Mouse (Mus musculus) thymus, postnatal 10 days (tissue): ENCODE data around the gene Pacsin2.
"Not testable (repeated sequence)": the region's sequence is repeated elsewhere in the genome, so short reads cannot be mapped to it uniquely, and the experiment has no call there.

Experiments
- DNase-seq, 2 experiments: peaks; one replicate each; pipeline ENCODE4 v3.0.0; 2021; ENCODE audit warnings: low spot score in 2 of 2

The Pacsin2 gene

DNA sequence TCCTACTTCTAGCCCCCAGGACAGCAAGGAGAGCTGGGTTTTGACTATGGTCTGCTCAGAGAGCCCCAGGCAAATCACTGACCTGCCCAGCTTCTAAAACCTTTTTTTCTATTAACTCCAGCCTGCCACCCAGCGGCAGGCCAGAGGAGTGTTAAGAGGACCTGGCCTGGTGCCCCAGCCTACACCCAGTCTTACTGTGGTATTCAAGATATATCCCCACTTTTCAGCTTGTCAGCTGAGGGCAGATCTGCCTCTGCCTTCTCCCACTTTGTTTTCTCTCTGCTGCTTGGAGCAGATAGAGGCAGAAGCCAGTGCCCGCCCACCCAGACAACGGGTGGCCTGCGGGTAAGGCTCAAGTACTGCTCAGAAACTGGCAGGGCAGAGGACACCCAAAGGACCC is 89.3 kb downstream of the Pacsin2 start:
- DNase-seq: peak in 1 of 2 experiments; percentile 6

DNA sequence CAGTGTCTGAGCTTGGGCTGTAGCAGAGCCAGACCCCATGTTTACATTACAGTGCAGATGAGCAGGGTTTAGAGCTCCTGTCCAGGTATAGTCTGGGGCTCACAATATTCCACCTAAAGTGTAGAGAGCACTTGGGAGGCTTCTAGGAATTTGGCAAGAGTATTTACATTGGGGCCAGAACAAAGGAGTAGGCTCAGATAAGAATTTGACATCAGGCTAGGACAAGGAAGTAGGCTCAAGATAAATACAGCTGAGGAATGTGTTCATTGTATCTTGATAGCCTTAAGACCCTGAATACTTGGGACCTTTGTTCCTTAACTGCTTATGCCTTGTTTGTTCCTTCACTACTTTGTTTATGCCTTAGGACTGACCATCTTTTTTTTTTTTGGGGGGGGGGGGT is 90.3 kb downstream of the Pacsin2 start:
- DNase-seq: no peak

DNA sequence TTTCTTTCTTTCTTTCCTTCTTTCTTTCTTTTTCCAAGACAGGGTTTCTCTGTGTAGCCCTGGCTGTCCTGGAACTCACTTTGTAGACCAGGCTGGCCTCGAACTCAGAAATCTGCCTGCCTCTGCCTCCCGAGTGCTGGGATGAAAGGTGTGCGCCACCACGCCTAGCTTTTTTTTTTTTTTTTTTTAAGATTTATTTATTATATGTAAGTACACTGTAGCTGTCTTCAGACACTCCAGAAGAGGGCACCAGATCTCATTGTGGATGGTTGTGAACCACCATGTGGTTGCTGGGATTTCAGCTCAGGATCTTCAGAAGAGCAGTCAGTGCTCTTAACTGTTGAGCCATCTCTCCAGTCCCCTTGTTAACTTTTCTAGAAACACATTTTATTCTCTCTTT is 95.7 kb downstream of the Pacsin2 start:
- not testable (repeated sequence) for DNase-seq

DNA sequence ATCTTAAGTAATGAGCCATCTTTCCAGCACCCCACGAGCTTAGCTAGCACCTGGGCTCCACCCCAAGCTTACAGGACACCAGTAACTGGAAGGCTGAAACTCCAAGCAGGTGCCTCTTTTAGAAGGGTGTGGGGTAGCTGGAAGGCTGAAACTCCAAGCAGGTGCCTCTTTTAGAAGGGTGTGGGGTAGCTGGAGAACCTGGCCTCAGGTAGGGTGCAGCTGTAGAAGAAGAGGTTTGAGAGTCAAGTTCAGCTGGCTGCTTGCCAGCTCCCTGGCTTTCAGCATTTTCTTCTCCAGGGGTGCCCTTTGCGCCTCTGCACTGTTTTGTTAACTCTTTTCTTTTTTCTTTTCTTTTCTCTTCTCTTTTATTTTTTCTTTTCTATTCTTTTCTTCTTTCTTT is 96.1 kb downstream of the Pacsin2 start:
- no peak for DNase-seq

DNA sequence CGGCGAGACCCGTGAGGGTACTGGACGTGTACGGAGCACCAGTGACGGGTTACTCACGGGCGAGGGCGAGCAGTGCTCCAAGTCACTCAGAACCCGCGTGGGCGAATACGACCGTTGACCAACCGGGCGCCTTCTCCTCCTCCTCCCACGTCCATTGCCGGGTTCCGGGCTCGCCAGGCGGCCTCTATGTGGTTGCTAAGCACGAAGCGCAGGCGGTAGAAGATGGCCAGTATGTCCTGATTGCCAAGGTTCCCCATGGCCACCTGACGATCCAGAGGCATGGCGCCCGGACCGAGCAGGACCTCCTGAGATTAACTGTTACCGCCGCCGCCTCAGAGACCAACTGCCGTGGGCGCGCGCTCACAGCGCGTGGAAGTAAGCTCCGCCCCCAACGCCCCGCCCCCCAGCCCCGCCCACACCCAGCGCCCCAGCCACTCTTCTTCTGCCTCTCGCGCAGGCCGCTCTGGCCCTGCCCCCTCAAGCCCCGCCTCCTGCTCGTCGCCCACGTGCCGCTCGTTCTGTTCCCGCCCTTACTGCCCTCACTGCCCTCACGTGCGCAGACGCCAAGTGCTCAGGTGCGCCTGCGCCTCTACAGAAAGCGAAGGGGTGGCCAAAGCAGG is 97.4 kb downstream of the Pacsin2 start:
- peak in 1 of 2 experiments; percentile 11 for DNase-seq

DNA sequence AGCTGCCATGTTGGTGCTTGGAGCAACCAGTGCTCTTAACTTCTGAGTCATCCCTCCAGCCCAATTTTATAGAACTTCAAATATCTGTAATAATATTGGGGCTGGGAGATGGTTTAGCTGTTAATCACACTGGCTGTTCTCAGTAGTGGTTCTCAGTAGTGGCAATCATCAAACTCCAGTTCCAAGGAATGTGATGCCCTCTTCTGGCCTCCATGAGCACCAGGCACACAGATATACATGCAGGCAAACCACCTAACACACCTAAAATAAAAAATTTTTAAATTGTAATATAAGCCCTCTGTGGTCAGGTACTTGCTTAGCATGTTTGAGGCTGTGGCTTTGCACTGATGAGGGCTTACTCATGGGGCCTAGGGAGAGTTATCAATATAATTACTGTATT is 98.7 kb downstream of the Pacsin2 start:
- DNase-seq: no peak

DNA sequence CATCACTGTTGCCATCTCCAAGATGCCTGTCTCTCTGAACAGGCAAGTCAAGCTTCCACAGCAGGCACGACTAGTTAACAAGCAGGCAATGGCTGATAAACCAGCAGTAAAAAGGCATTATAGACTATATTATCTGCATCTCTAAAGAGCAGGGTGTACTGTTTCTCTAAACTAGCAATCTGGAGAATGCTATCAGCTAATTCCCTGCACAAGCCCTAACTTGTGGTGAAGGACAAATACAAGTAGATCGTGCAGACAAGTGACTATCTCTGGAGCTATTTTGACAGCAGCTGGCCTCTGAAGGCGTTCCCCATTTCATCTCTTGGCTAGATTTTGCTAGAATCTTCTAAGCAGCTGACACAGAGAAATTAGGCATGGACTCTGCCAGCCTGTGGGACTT is 100.2 kb downstream of the Pacsin2 start:
- DNase-seq: no peak

DNA sequence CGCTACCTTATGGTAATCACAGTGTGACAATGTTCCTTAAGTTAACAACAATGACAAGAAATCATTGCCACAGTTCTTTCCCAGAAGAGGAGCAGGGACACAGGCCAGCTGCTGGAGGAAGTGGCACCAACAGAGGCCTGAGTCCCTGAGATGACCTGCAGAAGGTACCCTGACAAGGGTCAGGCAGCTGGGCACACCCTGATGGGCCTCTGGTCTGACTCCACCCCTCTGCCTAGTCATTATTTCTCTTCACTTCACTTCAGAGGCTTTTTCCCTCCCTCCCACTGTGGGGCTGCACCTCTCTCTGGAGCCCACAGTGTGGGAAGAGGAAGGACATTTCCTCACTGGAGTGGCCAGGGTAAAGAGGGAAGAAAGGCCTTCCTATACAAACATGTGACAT is 101.6 kb downstream of the Pacsin2 start:
- DNase-seq: not testable (repeated sequence)

DNA sequence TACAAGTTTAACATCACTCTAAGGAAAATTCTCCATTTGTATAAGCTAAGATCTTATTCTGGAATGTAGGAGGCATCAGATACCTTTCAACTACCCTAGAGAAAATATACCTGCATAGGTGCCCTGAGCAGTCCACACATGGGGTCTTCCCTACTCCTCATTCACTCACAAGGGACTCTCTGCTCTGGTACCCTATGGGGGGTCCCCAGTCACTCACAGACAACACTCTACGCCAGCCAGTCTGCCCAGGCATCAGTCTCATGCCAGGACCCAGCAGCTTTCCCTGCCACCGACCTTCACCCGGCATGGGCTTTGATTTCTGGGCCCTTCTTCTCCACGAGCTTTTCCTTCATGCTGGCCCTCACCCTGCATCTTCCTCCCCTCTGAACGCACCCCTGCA is 103.5 kb downstream of the Pacsin2 start:
- not testable (repeated sequence) for DNase-seq

DNA sequence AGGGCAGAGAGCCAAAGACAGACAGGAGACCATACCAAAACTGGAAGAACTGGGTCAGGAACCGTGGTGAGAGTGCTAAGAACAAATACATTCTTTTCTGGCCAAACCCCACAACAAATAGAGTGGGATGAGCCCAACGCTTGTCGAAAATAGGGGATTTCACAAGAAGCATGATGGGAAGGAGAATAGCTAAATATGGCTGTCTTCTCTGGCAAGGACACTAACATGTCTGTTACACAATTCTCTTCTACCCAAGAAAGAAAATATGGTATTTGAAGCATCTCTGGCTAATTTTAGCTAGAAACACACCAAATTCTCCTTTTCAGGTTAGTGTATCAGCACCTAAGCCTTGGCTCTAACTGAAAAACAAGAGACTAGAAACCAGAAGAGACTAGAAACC is 104.3 kb downstream of the Pacsin2 start:
- DNase-seq: no peak

DNA sequence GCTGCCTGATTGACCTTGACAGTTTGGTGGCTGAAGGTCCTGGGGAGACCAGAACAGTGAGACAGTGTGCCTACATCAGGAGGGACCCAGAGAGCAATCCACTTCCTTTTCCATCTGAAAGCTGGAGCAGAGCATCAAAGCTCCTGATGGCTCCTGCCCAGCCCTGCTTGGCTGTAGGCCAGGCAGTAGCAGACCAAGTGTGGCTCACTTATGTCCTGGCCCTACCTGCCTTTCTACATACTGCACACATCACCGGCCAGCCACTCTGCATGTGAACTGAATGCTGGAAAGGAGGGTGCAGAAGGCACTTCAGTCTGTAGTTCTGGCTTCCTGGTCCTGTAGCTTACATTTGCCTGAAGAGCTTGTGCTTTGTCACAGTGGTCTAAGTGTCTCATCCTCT is 105.9 kb downstream of the Pacsin2 start:
- DNase-seq: no peak

DNA sequence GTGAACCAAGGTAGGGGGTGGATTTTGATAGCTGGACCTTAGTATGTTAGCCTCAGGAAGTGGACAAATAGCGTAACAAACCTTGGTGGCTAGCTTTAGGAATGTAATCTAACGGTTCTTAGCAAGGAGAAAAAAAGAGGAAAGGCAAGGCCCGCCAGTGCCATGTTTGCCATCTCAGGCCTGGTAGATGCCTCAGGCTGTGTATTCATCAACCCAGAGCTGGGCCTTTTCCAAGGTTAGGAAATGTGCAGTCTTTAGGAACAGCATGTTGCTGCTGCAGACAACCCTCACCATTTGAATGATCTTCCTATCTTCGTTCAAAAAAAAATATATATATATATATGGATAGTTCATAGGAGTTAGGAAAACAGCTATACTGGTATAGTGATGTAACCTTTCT is 112.9 kb downstream of the Pacsin2 start:
- DNase-seq: no peak

DNA sequence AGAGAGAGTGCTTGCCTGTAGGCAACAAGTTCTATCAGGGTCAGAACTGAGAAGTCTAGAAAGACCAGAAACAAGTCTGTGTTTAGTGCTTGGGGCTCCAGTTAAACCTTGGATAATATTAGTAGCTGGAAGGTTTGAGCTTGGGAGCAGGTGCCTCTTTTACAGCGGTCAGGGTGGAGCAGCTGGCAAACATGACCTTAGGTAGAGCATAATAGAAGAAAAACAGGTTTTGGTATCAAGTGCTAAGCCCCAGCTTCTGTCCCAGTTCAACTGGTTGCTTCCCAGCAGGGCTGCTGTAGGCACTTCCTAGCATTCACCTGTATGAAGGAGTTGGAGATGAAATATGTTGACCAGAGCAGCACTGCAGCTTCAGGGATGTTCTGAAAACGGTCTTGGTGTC is 113.5 kb downstream of the Pacsin2 start:
- no peak for DNase-seq

DNA sequence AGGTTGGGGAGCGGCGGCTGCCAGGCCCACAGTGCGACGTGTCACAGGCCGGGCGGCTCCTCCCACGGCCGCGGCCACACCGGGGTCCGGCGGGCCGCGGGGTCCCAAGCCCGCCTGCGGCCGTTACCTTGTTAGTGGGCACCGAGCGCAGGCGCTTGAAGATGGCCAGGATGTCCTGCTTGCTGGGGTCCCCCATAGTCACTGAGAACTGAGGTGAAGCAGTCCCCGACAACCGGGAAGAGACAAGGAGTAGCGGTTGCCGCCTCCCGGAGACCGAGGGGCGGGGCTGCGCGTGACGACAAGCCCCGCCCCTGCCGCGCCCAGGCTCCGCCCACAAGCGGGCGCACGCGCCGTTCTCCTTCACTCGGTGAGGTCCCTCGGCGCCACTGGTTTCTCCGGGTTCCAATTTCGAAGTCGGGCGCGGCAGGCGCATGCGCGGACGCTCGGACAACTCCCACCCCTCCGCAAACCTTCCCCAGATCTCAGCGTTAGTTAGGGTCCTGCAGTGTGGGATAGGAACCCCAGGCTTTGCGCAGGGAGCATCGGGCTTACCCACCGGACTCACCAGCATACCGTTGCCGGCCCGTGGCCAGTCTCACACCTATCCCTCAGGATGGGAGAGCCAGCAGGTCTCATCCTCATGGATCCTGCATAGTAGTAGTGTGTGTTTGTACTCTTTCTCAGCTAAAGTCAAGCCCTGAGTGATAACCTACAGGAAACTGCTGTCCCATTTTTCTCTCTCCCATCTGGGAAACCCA is 114.3 kb downstream of the Pacsin2 start, which contains the start of gene Arfgap3:
Arfgap3 (minus strand) TSS at position 294 of the 758 bp plus-strand sequence.
- DNase-seq: peak; percentile 89 to 97

DNA sequence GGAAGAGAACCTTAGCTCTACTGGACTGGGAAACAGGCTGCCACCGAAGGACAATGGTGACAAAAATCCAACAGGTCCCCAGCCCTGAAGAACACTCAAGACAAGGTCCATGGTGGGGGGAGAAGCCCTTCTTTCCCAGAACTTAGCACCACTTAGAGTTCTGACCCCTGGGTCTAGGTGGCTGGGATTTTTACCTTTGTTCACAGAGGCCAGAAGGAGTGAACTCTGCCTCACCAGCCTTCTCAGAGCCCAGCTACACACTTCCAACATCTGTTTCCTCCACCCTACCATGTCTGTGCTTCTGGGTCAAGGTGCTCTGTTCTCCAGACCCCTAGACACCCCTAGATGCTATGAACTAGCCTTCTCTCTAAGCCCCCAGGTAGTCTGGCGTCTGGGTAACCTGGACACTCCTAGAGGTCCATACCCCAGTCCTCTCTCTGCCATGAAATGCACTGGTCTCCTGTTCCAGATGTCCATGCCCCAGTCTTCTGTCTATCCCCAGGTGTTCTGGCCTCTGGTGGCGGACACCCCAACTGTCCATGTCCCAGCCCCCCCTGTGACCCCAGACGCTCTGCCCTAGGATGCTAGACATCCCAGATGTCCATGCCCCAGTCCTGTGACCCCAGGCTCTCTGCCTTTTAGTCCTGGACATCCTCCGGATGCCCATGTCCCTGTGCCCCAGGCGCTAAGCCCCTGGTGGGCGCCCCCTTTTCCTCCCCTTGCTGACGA is 115.0 kb downstream of the Pacsin2 start:
- DNase-seq: no peak

DNA sequence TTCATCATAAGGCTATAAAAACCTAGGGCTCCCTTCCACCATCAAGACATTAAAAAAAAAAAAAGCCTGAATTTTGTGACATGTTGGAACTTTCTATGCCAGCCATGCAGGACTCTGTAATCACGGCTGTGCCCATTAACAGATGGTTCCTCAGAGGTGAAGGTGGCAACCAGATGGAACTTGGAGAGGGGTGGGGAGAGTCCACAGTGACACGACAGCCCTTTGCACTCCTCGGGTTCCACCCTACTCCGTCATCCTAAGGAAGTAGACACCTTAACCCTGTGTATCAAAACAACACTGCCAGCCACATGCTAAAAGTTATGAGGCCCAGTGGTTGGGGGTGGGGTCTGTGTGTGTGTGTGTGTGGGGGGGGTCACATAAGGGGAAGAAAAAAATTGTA is 115.7 kb downstream of the Pacsin2 start:
- DNase-seq: no peak

DNA sequence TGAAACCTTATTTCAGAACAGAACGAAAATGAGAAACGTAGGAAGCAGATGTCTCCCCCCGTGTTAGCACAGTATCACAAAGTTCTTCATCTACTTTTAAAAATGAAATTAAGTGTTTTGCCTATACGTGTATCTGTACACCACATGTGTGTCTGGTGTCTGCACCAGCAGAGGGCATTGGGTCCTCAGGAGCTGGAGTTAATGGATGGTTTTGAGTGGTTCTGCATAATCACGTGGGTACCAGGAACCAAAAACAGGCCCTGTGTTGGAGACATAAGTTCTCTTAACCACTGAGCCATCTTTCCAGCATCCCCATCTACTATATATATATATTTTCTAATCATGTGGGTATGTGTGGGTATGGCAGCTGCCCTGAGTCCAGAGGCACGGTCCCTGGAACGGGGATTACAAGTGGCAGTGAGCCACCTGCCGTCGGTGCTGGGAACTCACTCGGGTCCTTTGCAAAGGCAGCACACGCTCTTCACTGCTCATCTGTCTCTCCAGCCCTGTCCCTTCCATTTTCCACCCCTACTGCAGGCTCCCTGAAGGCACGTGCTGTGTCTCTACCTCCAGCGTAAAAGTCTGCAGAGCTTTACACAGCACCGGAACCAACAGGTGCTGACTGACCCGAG is 118.4 kb downstream of the Pacsin2 start:
- DNase-seq: no peak

DNA sequence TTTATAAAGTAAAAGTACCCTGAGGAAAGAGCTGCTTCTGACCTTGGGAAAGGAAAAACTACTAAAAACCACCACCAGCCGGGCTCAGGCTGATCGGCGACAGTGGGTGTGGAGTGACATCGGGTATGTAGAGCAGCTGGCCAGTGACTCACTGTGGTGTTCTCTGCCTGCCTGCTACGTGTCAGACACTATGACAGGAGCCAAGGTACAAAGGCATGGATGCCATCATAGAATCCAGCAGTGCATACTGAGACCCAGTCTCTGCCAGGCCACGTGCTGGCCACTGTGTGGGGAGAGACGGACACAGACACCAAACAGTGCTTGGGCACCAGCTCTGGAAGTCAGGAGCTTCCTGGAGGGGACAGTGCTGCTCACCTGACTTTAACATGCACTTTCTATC is 119.5 kb downstream of the Pacsin2 start:
- DNase-seq: no peak

DNA sequence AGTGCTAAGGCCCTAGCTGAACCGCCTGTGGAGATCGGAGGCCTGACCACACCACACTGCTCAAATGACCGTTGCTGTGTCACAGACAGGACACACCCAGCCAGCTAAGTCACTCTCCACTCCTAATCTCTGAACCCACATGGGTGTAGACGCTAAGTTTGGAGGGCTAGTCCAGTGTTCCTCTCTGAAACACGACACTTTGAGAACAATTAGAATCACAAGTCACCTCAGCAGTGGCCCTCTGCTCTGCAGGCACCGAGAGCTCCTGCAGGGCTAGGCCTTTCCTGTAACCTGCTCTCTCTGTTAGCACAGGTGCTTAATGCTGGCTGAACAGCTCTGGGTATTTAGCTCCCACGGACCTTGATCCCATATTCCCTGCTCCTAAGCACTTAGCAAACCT is 120.2 kb downstream of the Pacsin2 start:
- DNase-seq: no peak

DNA sequence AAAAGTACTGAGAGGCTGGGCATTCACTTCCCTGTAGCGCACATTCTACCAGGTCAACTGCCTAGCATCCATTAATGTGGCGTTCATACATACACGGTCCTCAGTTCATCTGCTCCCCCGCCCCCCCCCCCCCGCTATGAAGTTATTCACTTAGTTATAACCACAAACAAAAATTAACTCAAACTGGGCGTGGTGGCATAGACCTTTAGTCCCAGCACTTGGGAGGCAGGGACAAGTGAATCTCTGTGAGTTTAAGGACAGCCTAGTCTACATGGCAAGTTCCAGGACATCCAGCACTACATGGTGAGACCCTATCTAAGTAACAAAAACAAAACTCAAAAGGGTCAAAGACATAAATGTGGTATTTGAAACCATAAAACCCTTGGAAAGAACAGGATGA is 125.5 kb downstream of the Pacsin2 start:
- DNase-seq: no peak

DNA sequence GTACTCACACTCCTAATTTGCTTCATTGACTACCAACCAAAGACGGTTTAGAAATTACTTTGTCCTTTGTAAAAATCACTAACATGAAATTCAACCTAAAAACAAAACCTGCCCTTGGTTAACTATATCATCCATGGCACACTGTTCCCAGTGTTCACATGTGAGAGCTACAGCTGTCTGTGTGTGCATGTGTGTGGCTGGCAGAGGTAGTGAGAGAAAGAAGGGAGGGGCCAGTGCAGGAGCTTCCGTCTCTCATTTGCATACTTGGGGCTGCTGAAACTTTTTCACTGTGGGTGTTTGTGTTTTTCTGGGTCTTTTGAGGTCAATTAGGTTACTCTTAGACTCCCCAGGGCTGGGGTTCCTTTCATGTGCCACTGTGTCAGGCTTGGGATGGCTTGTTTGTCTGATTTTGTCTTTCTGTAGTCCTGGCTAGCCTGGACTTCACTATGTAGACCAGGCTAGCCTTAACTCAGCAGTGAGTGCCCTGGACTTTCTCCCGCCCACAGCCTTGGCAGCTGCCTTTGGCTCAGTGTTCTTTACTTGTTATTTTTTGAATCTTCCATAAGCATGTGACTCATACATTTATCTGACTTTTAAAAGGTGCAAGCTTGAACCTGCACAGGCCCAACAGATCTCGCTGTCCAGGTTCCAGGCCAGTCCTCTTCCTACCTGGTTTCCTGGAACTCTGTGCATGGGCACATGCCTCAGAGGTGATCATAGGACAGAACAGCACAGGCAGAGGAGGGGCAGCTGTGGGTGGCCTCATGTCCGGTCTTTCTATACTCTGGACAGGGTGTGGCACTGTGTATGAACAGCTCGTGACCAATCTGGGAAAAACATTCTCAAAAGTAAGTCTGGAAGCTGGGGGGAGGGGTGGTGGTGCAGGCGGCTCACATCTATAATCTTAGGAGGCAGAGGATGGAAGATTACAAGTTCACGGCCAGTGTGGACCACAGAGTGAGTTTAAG is 126.2 kb downstream of the Pacsin2 start:
- DNase-seq: no peak
